Mouse (Mus musculus) lung, embryonic 15.5 days (tissue): ENCODE measurements around the gene Igfbpl1. TPM values are rescaled to one million over a fixed set of nuclear protein-coding genes. Genes with fewer than 3 reads are reported as not detected.

ENCODE experiments used
- ATAC-seq: fragments of 200-750 bp; cut with Nextera tagmentation; 2 replicates; pipeline ENCODE4 v1.8.0; 2017; ENCODE audit warnings: moderate number of reproducible peaks, borderline replicate concordance; ENCODE audit not compliant: low FRiP score, low TSS enrichment; ENCODE audit errors: extremely low read depth
- H3K27ac ChIP-seq: fragments of 300-500 bp; sonication (generic); 2 replicates; pipeline ENCODE4 v1.5.1; 2015; ENCODE audit warnings: moderate library complexity, mild to moderate bottlenecking, inconsistent platforms
- H3K27me3 ChIP-seq: fragments of 300-500 bp; sonication (generic); 2 replicates; pipeline ENCODE4 v1.6.1; 2015; ENCODE audit warnings: inconsistent platforms
- H3K36me3 ChIP-seq: fragments of 300-500 bp; sonication (generic); 2 replicates; pipeline ENCODE4 v1.6.1; 2015; ENCODE audit warnings: inconsistent platforms
- H3K4me1 ChIP-seq: fragments of 300-500 bp; sonication (generic); 2 replicates; pipeline ENCODE4 v1.6.1; 2015; ENCODE audit warnings: inconsistent platforms
- H3K4me2 ChIP-seq: fragments of 300-500 bp; sonication (generic); 2 replicates; pipeline ENCODE4 v1.6.1; 2015; ENCODE audit warnings: inconsistent platforms, mild to moderate bottlenecking, moderate library complexity
- H3K4me3 ChIP-seq: fragments of 300-500 bp; sonication (generic); 2 replicates; pipeline ENCODE4 v1.5.1; 2015; ENCODE audit warnings: mild to moderate bottlenecking, inconsistent platforms
- H3K9ac ChIP-seq: fragments of 300-500 bp; sonication (generic); 2 replicates; pipeline ENCODE4 v1.6.1; 2015; ENCODE audit warnings: inconsistent platforms
- H3K9me3 ChIP-seq: fragments of 300-500 bp; sonication (generic); 2 replicates; pipeline ENCODE4 v1.6.1; 2016; ENCODE audit warnings: inconsistent platforms
- WGBS: fragments of 180-500 bp; shearing (Covaris S2); methylation state at CpG from one replicate; pipeline ENCODE4 v1.1.7; 2015; 5-methylcytosine and 5-hydroxymethylcytosine counted together
- polyA plus RNA-seq: library from polyadenylated mRNA; unstranded; fragments of >200 nt; fragmentation: Nextera tagmentation; extraction: Ambion mirVana; gene quantifications from 2 replicates; pipeline ENCODE4 v1.2.1, GENCODE M21; 2015

The Igfbpl1 gene
- polyA plus RNA-seq, 1 experiment from 2014 or later = 0.07 TPM

DNA sequence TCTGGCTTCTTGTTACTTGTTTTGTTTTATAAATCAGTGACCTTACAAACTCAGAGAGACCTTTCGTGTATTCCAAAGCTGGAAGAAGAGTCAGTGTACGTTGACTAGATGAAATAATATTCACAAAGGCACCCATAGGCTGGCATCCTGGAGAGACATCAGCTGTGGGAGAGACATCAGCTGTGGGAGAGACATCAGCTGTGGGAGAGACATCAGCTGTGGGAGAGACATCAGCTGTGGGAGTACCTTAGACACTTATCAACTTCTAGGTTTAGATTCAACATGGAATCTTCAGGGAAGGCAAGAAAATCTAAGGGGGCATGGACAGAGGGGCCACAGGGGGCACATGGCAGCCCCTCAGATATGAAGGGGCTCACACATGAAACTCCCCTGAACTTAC lies 19.5 kb upstream of the Igfbpl1 start:
- H3K27me3 ChIP-seq = no peaks in the 10 kb centered on the region; the same call in 1 of the 2 replicates
- no peak overlapping the region for H3K4me3 ChIP-seq
- H3K9ac ChIP-seq = no peak overlapping the region
- no peaks in the 10 kb centered on the region for H3K4me1 ChIP-seq
- no peaks in the 10 kb centered on the region for H3K9me3 ChIP-seq
- WGBS = 86% methylated on average over 2 of the region's 2 CpGs
- no peaks in the 10 kb centered on the region for H3K36me3 ChIP-seq
- no peak overlapping the region for H3K27ac ChIP-seq
- no peak for ATAC-seq
- no peak overlapping the region for H3K4me2 ChIP-seq

- no peak overlapping the region for H3K4me3 ChIP-seq
- H3K4me2 ChIP-seq = no peak overlapping the region
- H3K27ac ChIP-seq = no peak overlapping the region
- no peaks in the 10 kb centered on the region; the same call in 1 of the 2 replicates for H3K27me3 ChIP-seq
- ATAC-seq = no peak
- H3K4me1 ChIP-seq = no peaks in the 10 kb centered on the region
- H3K9me3 ChIP-seq = no peaks in the 10 kb centered on the region
- H3K36me3 ChIP-seq = no peaks in the 10 kb centered on the region
- H3K9ac ChIP-seq = no peak overlapping the region
- WGBS = 43% methylated on average over 14 of the region's 14 CpGs
Measured at GRCm38 (mm10) chr4:45844355-45844754, 17.6 kb upstream of the Igfbpl1 start.

GRCm38 (mm10) chr4:45833461-45833860 lies 6.7 kb upstream of the Igfbpl1 start:
- no peak for ATAC-seq
- H3K9ac ChIP-seq = no peak overlapping the region
- no peaks in the 10 kb centered on the region for H3K36me3 ChIP-seq
- H3K4me3 ChIP-seq = no peak overlapping the region
- H3K27me3 ChIP-seq = peaks cover 28% of the 10 kb centered on the region
- no peak overlapping the region for H3K27ac ChIP-seq
- 31% methylated on average over 5 of the region's 5 CpGs for WGBS
- no peaks in the 10 kb centered on the region for H3K4me1 ChIP-seq
- H3K4me2 ChIP-seq = no peak overlapping the region
- H3K9me3 ChIP-seq = no peaks in the 10 kb centered on the region

- Histone ChIP-seq H3K36me3 (no peaks in the 10 kb centered on the region), H3K27ac (no peak overlapping the region), H3K9ac (no peak overlapping the region), H3K4me2 (no peak overlapping the region), H3K27me3 (peaks cover 43% of the 10 kb centered on the region), H3K4me1 (no peaks in the 10 kb centered on the region), H3K4me3 (no peak overlapping the region), H3K9me3 (no peaks in the 10 kb centered on the region)
- WGBS = 74% methylated on average over 7 of the region's 7 CpGs
- no peak for ATAC-seq
Measured at GRCm38 (mm10) chr4:45831996-45832395, 5.3 kb upstream of the Igfbpl1 start.

DNA sequence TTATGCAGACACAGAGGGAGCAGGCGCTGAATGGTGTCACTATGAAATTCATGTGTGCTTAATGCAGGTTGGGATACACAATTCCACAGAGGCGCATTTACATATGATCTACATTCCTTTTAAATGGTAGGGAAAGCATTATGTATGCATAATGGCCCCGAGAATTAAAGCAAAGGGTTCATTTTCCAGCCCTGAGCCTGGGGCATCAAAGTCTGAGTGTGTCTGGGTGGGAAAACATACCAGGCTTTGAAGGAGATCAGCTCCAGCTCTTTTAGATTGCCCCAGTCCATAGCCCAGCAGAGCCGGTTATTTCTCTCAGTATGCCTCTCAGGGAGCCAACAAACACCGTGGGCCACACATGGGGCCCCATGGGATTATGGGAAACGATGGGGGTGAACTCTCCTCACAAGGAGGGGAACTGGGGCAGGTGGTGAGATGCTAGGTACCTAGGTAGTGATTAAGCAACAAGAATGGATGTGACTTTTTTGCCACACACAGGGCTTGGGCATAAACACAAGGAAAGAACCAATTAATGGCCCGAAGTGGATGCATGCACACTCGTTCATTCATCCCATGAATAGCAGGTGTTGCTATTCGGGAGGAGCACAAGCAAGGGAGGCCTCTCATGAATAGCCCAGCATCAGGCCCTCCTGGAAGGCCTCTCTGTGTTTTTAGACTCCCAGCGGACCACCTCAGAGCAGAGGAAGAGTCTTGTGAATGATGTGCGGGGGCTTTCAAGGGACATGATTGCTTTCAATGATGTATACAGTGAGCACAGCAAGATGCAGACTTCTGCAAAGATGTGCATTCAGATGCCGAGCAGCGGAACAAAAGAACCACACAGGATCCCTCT lies 3.4 kb upstream of the Igfbpl1 start:
- Histone ChIP-seq H3K27ac (no peak overlapping the region), H3K4me2 (no peak overlapping the region), H3K4me3 (no peak overlapping the region), H3K36me3 (no peaks in the 10 kb centered on the region), H3K4me1 (peaks cover 8% of the 10 kb centered on the region), H3K27me3 (peaks cover 62% of the 10 kb centered on the region), H3K9me3 (no peaks in the 10 kb centered on the region), H3K9ac (no peak overlapping the region)
- ATAC-seq = no peak
- 64% methylated on average over 13 of the region's 13 CpGs for WGBS

- Histone ChIP-seq H3K4me3 (no peak overlapping the region), H3K9me3 (no peaks in the 10 kb centered on the region), H3K4me2 (no peak overlapping the region), H3K4me1 (peaks cover 20% of the 10 kb centered on the region), H3K27me3 (peaks cover 69% of the 10 kb centered on the region), H3K36me3 (no peaks in the 10 kb centered on the region), H3K27ac (no peak overlapping the region), H3K9ac (no peak overlapping the region)
- ATAC-seq = no peak
- WGBS = 36% methylated on average over 14 of the region's 14 CpGs
Measured at GRCm38 (mm10) chr4:45824761-45825556, 1.8 kb downstream of the Igfbpl1 start.

DNA sequence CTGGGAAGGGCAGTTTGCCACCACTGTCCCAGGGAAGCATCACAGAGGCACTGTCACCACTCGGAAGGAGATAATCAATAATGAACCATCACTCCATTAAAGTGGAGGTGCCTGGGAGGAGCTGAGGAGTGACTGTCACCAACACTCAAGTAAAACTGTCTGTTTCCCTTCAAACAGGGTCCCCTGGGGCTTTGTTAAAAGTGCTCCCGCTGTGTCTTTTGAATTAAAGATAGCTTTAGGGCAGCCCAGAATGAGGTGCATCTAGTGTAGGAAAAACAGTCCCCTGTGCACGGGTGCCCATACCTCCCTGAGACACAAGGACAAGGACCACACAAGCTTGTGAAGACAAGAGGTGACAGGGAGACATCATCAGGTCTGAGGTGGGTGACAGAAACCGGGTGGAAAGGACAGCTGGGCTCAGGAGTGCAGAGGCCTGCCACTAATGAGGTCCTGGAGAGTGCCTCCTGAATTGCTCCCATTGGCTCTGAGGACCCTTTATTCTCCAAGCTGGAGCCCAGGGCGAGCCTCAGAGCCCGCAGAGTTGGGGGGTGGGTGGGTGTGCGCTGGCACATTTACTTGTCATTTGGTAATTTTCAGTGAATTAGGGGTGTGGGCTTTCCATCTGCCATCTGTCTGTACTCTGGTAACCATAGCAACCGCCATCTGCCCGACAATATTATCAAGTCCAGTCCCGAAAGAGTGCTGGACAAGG lies 2.5 kb downstream of the Igfbpl1 start:
- ATAC-seq = no peak
- peaks cover 62% of the 10 kb centered on the region for H3K27me3 ChIP-seq
- no peak overlapping the region for H3K4me3 ChIP-seq
- H3K9me3 ChIP-seq = no peaks in the 10 kb centered on the region
- no peak overlapping the region for H3K9ac ChIP-seq
- peaks cover 27% of the 10 kb centered on the region for H3K4me1 ChIP-seq
- H3K4me2 ChIP-seq = no peak overlapping the region
- no peaks in the 10 kb centered on the region for H3K36me3 ChIP-seq
- WGBS = 13% methylated on average over 10 of the region's 10 CpGs
- no peak overlapping the region for H3K27ac ChIP-seq

- 45% methylated on average over 11 of the region's 11 CpGs for WGBS
- H3K27me3 ChIP-seq = peaks cover 50% of the 10 kb centered on the region
- no peak overlapping the region for H3K9ac ChIP-seq
- no peak overlapping the region for H3K27ac ChIP-seq
- no peaks in the 10 kb centered on the region for H3K9me3 ChIP-seq
- no peak overlapping the region for H3K4me3 ChIP-seq
- no peak for ATAC-seq
- H3K4me2 ChIP-seq = no peak overlapping the region
- H3K36me3 ChIP-seq = no peaks in the 10 kb centered on the region
- peaks cover 37% of the 10 kb centered on the region for H3K4me1 ChIP-seq
Measured at GRCm38 (mm10) chr4:45822781-45823575, 3.7 kb downstream of the Igfbpl1 start.

DNA sequence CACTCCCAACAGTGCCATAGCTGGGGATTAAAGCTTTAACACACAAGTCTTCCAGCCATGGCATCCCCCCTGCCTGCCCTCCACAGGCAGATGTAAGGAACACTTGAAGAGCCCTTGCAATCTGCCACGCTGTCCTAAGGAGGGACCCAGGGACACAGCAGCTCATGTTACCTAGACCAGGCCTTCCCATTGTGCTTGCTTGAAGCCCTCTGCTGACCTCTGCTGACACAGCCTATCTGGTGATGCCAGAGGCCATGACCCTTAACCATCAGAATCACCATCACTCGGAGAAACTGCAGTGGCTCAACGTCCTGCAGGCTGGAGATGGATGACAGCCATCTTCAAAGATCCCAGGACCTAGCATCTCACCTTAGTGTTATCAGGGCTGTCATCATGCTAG lies 4.7 kb downstream of the Igfbpl1 start:
- H3K36me3 ChIP-seq = no peaks in the 10 kb centered on the region
- H3K4me3 ChIP-seq = no peak overlapping the region
- no peak overlapping the region for H3K27ac ChIP-seq
- no peak overlapping the region for H3K9ac ChIP-seq
- no peaks in the 10 kb centered on the region for H3K9me3 ChIP-seq
- H3K4me2 ChIP-seq = no peak overlapping the region
- 53% methylated on average over 3 of the region's 3 CpGs for WGBS
- peaks cover 37% of the 10 kb centered on the region for H3K4me1 ChIP-seq
- peaks cover 40% of the 10 kb centered on the region for H3K27me3 ChIP-seq
- no peak for ATAC-seq

DNA sequence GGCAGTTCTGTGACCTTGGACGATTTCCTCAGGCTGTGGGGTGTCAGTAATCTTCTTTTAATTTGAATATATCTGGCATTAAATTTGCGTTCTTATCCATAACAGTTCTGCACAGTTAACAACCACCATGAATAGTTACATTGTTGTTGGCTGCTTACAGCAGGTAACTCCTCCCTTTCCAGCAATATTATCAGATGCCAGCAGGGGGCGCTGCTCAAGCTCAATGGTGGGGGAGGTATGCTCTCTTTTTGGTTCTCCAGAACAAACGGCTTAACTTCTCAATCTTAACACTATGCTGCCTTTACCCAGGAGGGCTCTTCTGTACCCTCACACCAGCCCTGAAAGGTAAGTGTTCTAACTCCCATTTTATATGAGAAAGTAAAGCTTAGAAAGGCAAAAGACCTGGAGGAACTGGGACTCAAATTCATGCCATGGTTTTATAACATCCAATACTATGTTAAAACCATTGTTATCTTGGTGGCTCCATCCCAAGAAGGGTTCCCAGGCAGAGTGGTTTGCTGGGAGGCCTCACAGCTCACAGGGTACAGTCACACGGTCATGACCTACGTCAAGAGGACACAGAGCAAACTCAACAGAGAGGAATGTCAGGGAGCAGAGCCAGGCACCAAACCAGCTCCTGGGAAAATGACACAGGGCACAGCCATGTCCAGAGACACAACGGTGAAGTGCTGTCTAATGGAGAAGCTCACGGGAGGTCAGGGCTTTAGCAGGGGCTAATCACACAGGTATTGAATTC lies 6.5 kb downstream of the Igfbpl1 start:
- no peaks in the 10 kb centered on the region for H3K36me3 ChIP-seq
- peak overlapping the region; percentile 63 for H3K4me2 ChIP-seq
- peaks cover 23% of the 10 kb centered on the region for H3K27me3 ChIP-seq
- ATAC-seq = no peak
- H3K4me1 ChIP-seq = peaks cover 29% of the 10 kb centered on the region
- no peaks in the 10 kb centered on the region for H3K9me3 ChIP-seq
- H3K9ac ChIP-seq = no peak overlapping the region
- 0 out of 2 replicates have a peak overlapping the region, but pooled peaks have one; percentile 41 for H3K27ac ChIP-seq
- whole genome bisulfite sequencing = 26% methylated on average over 8 of the region's 8 CpGs
- H3K4me3 ChIP-seq = no peak overlapping the region
